Mouse (Mus musculus): ENCODE results near the gene Wdr6. TPM values are rescaled to one million over a fixed set of nuclear protein-coding genes. Genes with fewer than 3 reads are reported as not detected.

Gene Wdr6
- polyA plus RNA-seq (2012; rRNA removed; ENCODE audit: low replicate concordance), result 41.1 and 162 TPM in 2 replicates

DNA sequence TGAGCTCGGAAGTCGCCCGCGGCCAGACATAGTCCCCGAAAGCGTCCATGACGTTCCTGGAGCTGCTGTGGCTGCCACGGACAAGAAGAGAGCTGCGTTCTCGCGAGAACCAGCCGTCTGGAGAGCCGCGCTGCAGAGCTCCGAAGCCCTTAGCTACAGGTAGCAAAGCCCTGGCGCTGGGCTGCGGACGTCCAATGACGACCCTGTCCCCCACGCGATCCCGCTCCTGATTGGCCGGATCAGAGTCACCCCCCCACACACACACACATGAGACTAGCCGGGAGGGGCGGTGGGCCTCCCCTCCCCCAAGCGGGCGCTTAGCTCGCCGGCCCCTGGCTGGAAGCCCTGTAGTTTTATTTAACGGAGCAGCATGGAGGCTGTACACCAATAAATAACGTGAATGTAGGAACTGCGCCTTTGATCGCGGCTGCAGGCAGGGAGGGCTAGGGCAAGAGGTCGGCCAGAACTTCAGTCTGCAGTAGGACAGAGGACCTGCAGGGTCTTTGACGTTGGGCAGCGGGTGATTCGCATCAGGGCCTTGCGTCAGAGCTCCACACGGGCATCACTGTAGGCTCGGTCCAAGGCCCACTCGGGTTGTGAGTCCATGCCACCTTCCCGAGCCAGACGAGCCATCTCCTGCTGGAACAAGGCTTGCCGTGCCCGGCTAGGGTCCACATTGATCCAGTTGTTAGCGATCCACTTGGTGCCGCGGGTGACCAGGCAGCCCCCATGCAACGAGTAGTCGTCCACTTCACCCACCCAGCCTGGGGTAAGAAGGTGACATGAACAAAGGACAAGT is at the start of gene Wdr6:
TSS of gene Wdr6 (minus strand) at position 195 of the 799 bp plus-strand sequence.

GRCm38 (mm10) chr9:108596998-108597764 is 18.6 kb upstream of the Wdr6 start, which contains the start of gene P4htm:
TSS of gene P4htm (minus strand) at chr9:108597667.

GRCm38 (mm10) chr9:108569381-108570206 is 8.9 kb downstream of the Wdr6 start, which contains the start of gene Dalrd3:
TSS of gene Dalrd3 (plus strand) at chr9:108569886.

DNA sequence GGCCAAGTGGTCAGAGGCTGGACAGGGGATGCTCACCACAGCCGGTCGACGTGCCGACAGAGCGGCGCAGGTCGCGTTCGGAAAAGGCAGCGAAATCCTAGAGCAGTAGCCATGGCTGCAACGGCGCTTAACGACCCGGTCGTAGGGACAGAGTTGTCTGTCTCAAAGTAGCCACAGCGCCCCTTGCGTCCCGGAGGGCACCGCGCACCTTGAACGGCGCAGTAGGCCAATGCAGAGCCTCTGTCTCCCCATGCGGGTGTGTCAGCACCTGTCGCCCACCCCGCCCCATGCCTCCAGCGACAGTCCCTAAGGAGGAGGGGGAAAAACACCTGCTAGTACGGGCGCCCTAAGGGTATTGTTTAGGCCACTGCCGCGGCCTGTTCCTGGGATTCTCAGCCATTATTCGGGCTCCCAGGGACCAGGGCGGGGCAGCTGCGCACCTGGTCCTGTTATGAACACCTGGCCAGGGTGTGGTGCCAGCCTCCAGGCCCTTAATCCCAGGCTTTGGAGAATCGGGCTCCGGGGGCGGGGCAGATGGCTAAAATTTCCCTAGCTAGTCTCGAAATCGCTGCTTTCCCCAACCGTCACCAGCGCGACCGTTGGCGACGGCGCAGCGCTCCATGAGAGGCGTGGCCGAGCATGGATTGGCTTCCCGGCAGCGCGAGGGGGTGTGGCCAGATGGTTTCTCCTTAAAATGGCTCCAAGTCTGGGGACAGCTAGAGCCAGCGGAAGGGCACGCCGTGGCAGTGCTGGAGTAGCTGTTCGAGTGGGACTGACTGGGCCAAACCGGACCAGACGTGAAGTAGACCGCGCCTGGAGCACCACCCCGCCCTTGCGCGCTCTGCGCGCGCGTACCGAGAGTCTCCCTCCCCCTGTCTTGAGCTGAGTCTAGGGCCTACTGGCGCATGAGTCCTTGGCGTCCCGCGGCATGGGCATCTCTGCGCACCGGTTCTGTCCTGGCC is 11.4 kb downstream of the Wdr6 start, which contains the start of gene Ndufaf3:
TSS of gene Ndufaf3 (minus strand) at position 620 of the 962 bp plus-strand sequence.

DNA sequence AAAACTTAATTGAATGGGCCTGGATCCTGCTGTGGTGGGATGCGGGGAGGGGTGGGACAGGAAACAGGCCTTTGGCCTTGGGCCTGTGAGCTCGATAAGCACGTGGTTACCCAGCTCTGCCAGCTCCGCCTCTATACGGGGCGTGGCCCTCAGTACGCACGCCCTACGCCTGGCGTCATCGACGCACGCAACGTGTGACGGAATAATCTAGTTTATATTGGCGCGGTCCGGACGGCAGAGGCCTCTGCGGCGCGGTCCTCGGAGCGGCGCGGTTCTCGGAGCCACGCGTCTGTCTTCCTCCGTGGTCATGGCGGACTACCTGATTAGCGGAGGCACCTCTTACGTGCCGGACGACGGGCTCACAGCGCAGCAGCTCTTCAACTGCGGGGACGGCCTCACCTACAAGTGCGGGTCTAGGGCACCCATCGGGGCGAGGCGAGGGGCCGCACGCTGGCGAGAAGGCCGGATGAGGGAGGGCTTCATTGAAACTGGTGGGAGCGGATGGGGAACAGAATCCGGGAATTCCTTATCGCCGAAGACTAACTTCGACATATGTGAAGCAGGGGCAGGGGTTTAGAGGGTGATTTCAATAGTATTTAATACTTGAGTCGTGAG is 18.2 kb downstream of the Wdr6 start, which contains the start of gene Impdh2:
TSS of gene Impdh2 (plus strand) at position 60 of the 615 bp plus-strand sequence.

Other genes with a start within 250 kb of the Wdr6 start
- 1,212 and 1,799 TPM in 2 replicates for gene Gpx1, start 239.8 kb downstream of the Wdr6 start, polyA plus RNA-seq (2012; rRNA removed; ENCODE audit: low replicate concordance)
- gene Usp4, start 230.9 kb downstream of the Wdr6 start, polyA plus RNA-seq (2012; rRNA removed; ENCODE audit: low replicate concordance), result 82.2 and 92.5 TPM in 2 replicates
- 0.21 and 0.27 TPM in 2 replicates for gene 1700102P08Rik, start 185.9 kb downstream of the Wdr6 start, polyA plus RNA-seq (2012; rRNA removed; ENCODE audit: low replicate concordance)
- 0.10 TPM in 1 of 2 replicates, not detected in the other for gene Ccdc36, start 150.3 kb downstream of the Wdr6 start, polyA plus RNA-seq (2012; rRNA removed; ENCODE audit: low replicate concordance)
- not detected in 2 replicates for gene BC048562, start 142.3 kb downstream of the Wdr6 start, polyA plus RNA-seq (2012; rRNA removed; ENCODE audit: low replicate concordance)
- 20.4 and 34.4 TPM in 2 replicates for gene Ccdc71, start 118.2 kb downstream of the Wdr6 start, polyA plus RNA-seq (2012; rRNA removed; ENCODE audit: low replicate concordance)
- 70.2 and 91.7 TPM in 2 replicates for gene Klhdc8b, start 117.2 kb downstream of the Wdr6 start, polyA plus RNA-seq (2012; rRNA removed; ENCODE audit: low replicate concordance)
- gene Lamb2, start 99.0 kb downstream of the Wdr6 start, polyA plus RNA-seq (2012; rRNA removed; ENCODE audit: low replicate concordance), result 223 and 264 TPM in 2 replicates
- gene Usp19, start 88.1 kb downstream of the Wdr6 start, polyA plus RNA-seq (2012; rRNA removed; ENCODE audit: low replicate concordance), result 179 and 216 TPM in 2 replicates
- gene Qars, start 71.0 kb downstream of the Wdr6 start, polyA plus RNA-seq (2012; rRNA removed; ENCODE audit: low replicate concordance), result 172 and 318 TPM in 2 replicates
- 93.6 and 129 TPM in 2 replicates for gene Qrich1, start 61.9 kb downstream of the Wdr6 start, polyA plus RNA-seq (2012; rRNA removed; ENCODE audit: low replicate concordance)
- gene Impdh2, start 18.5 kb downstream of the Wdr6 start, polyA plus RNA-seq (2012; rRNA removed; ENCODE audit: low replicate concordance), result 48.0 and 173 TPM in 2 replicates
- gene Ndufaf3, start 11.3 kb downstream of the Wdr6 start, polyA plus RNA-seq (2012; rRNA removed; ENCODE audit: low replicate concordance), result 38.3 and 48.7 TPM in 2 replicates
- gene Dalrd3, start 8.9 kb downstream of the Wdr6 start, polyA plus RNA-seq (2012; rRNA removed; ENCODE audit: low replicate concordance), result 120 and 203 TPM in 2 replicates
- gene P4htm, start 18.9 kb upstream of the Wdr6 start, polyA plus RNA-seq (2012; rRNA removed; ENCODE audit: low replicate concordance), result 5.3 and 35.1 TPM in 2 replicates
- 35.0 and 41.4 TPM in 2 replicates for gene Arih2, start 70.6 kb upstream of the Wdr6 start, polyA plus RNA-seq (2012; rRNA removed; ENCODE audit: low replicate concordance)
- gene Slc25a20, start 83.3 kb upstream of the Wdr6 start, polyA plus RNA-seq (2012; rRNA removed; ENCODE audit: low replicate concordance), result 36.9 and 73.5 TPM in 2 replicates
- gene Prkar2a, start 110.6 kb upstream of the Wdr6 start, polyA plus RNA-seq (2012; rRNA removed; ENCODE audit: low replicate concordance), result 15.6 and 32.7 TPM in 2 replicates
- gene Ip6k2, start 205.1 kb upstream of the Wdr6 start, polyA plus RNA-seq (2012; rRNA removed; ENCODE audit: low replicate concordance), result 53.3 and 84.8 TPM in 2 replicates
- 25.4 and 31.7 TPM in 2 replicates for gene Nckipsd, start 229.6 kb upstream of the Wdr6 start, polyA plus RNA-seq (2012; rRNA removed; ENCODE audit: low replicate concordance)
- 1.4 and 1.5 TPM in 2 replicates for gene Celsr3, start 247.6 kb upstream of the Wdr6 start, polyA plus RNA-seq (2012; rRNA removed; ENCODE audit: low replicate concordance)

Data from subcutaneous adipose tissue, adult 2 months (tissue).